Mouse (Mus musculus) neural tube, embryonic 11.5 days (tissue): ENCODE results near the gene Dlk2. TPM values are rescaled to one million over a fixed set of nuclear protein-coding genes. Genes with fewer than 3 reads are reported as not detected.
A peak's percentile ranks its signal among the peaks of the same experiment; 100 is the strongest.

Experiments used
- ATAC-seq: fragments of 200-750 bp; cut with Nextera tagmentation; 2 replicates; pipeline ENCODE4 v1.8.0; 2017; ENCODE audit warnings: moderate number of reproducible peaks, mild to moderate bottlenecking, moderate TSS enrichment, moderate library complexity; ENCODE audit not compliant: insufficient read depth, low FRiP score, low TSS enrichment
- DNase-seq: peaks from one replicate; pipeline ENCODE4 v3.0.0-alpha.2; 2015; ENCODE audit warnings: low spot score
- H3K27ac ChIP-seq: fragments of 300-500 bp; sonication (generic); 2 replicates; pipeline ENCODE4 v1.5.1; 2014; ENCODE audit warnings: low read depth, mild to moderate bottlenecking, low read length
- H3K27me3 ChIP-seq: fragments of 300-500 bp; sonication (generic); 2 replicates; pipeline ENCODE4 v1.6.1; 2014; ENCODE audit warnings: mild to moderate bottlenecking, low read length, mixed read lengths; ENCODE audit not compliant: control insufficient read depth, insufficient read depth
- H3K36me3 ChIP-seq: fragments of 300-500 bp; sonication (generic); 2 replicates; pipeline ENCODE4 v1.6.1; 2014; ENCODE audit warnings: mild to moderate bottlenecking, low read length, moderate library complexity, mixed read lengths; ENCODE audit not compliant: control insufficient read depth, insufficient read depth
- H3K4me1 ChIP-seq: fragments of 300-500 bp; sonication (generic); 2 replicates; pipeline ENCODE4 v1.6.1; 2014; ENCODE audit warnings: low read length, mixed read lengths; ENCODE audit not compliant: control insufficient read depth, insufficient read depth
- H3K4me2 ChIP-seq: fragments of 300-500 bp; sonication (generic); 2 replicates; pipeline ENCODE4 v1.6.1; 2014; ENCODE audit warnings: low read depth, mild to moderate bottlenecking, moderate library complexity
- H3K4me3 ChIP-seq: fragments of 300-500 bp; sonication (generic); 2 replicates; pipeline ENCODE4 v1.5.1; 2014; ENCODE audit warnings: low read depth, low read length
- H3K9ac ChIP-seq: fragments of 300-500 bp; sonication (generic); 2 replicates; pipeline ENCODE4 v1.6.1; 2014; ENCODE audit warnings: mild to moderate bottlenecking, low read length
- H3K9me3 ChIP-seq: fragments of 300-500 bp; sonication (generic); 2 replicates; pipeline ENCODE4 v1.6.1; 2016; ENCODE audit warnings: low read length; ENCODE audit not compliant: control insufficient read depth
- WGBS: fragments of 180-500 bp; shearing (Covaris S2); extraction: QIAGEN DNeasy Blood & Tissue Kit; methylation state at CpG from one replicate; pipeline ENCODE4 v1.1.7; 2014; 5-methylcytosine and 5-hydroxymethylcytosine counted together
- polyA plus RNA-seq: library from polyadenylated mRNA; unstranded; fragments of >200 nt; fragmentation: Nextera tagmentation; extraction: Ambion mirVana; gene quantifications from 2 replicates; pipeline ENCODE4 v1.2.1, GENCODE M21; 2014

Gene Dlk2
- polyA plus RNA-seq: 1.1 and 1.3 TPM in 2 replicates

GRCm38 (mm10) chr17:46297364-46298219, at the start of gene Dlk2:
Dlk2 (plus strand) TSS chr17:46297421.
- no peaks in the 10 kb centered on the region for H3K9me3 ChIP-seq
- ATAC-seq (0 out of 2 replicates have a peak, but pooled peaks have one; percentile 27), DNase-seq (no peak)
- H3K27me3 ChIP-seq: peaks cover 47% of the 10 kb centered on the region
- peak within 1 kb of the TSS; percentile 99 for H3K4me2 ChIP-seq
- H3K36me3 ChIP-seq: no peaks in the 10 kb centered on the region
- H3K27ac ChIP-seq: no peak within 1 kb of the TSS
- H3K4me1 ChIP-seq: peaks cover 6% of the 10 kb centered on the region; the same call in 1 of the 2 replicates
- peak within 1 kb of the TSS; percentile 53 for H3K9ac ChIP-seq
- peak within 1 kb of the TSS; percentile 47 for H3K4me3 ChIP-seq
- WGBS: under 1% methylated on average over 52 of the region's 86 CpGs

GRCm38 (mm10) chr17:46247512-46248188, 49.6 kb upstream of the Dlk2 start, which contains the start of the genes Polr1c and Yipf3:
Polr1c (minus strand) TSS chr17:46248054.
Yipf3 (plus strand) TSS chr17:46248080.
- 0 out of 2 replicates have a peak within 1 kb of the TSS, but pooled peaks have one; percentile 34 for H3K27ac ChIP-seq
- H3K36me3 ChIP-seq: peaks cover 26% of the 10 kb centered on the region
- peak within 1 kb of the TSS; percentile 86 for H3K9ac ChIP-seq
- ATAC-seq: peak; percentile 88
- DNase-seq: peak; percentile 96
- no peaks in the 10 kb centered on the region for H3K9me3 ChIP-seq
- under 1% methylated on average over 52 of the region's 53 CpGs for WGBS
- peak within 1 kb of the TSS; percentile 84 for H3K4me2 ChIP-seq
- no peaks in the 10 kb centered on the region for H3K27me3 ChIP-seq
- peak within 1 kb of the TSS; percentile 98 for H3K4me3 ChIP-seq
- H3K4me1 ChIP-seq: peaks cover 14% of the 10 kb centered on the region

GRCm38 (mm10) chr17:46248189-46248522, 49.1 kb upstream of the Dlk2 start:
- peak overlapping the region; percentile 86 for H3K9ac ChIP-seq
- H3K4me2 ChIP-seq: peak overlapping the region; percentile 84
- ATAC-seq (0 out of 2 replicates have a peak, but pooled peaks have one; percentile 38), DNase-seq (no peak)
- H3K36me3 ChIP-seq: peaks cover 23% of the 10 kb centered on the region
- H3K4me1 ChIP-seq: peaks cover 14% of the 10 kb centered on the region
- under 1% methylated on average over 37 of the region's 37 CpGs for WGBS
- no peaks in the 10 kb centered on the region for H3K27me3 ChIP-seq
- H3K9me3 ChIP-seq: no peaks in the 10 kb centered on the region
- H3K4me3 ChIP-seq: peak overlapping the region; percentile 98
- 0 out of 2 replicates have a peak overlapping the region, but pooled peaks have one; percentile 27 for H3K27ac ChIP-seq

- no peak for ATAC-seq
- 83% methylated on average over 7 of the region's 7 CpGs for WGBS
Observed at GRCm38 (mm10) chr17:46251174-46251573, 46.0 kb upstream of the Dlk2 start.

GRCm38 (mm10) chr17:46252571-46253451, 44.4 kb upstream of the Dlk2 start:
- no peak for ATAC-seq
- H3K4me3 ChIP-seq: peak overlapping the region; percentile 63
- WGBS: 60% methylated on average over 14 of the region's 14 CpGs

More at GRCm38 (mm10) chr17:46251174-46251573, 46.0 kb upstream of the Dlk2 start:
- no peak for DNase-seq
- Histone ChIP-seq H3K27ac (no peak overlapping the region), H3K9ac (no peak overlapping the region), H3K4me2 (no peak overlapping the region), H3K9me3 (no peaks in the 10 kb centered on the region), H3K27me3 (peaks cover 11% of the 10 kb centered on the region), H3K4me1 (peaks cover 21% of the 10 kb centered on the region), H3K4me3 (no peak overlapping the region), H3K36me3 (peaks cover 11% of the 10 kb centered on the region)

GRCm38 (mm10) chr17:46253452-46254084, 43.7 kb upstream of the Dlk2 start, which contains the start of gene Lrrc73:
Lrrc73 (plus strand) TSS chr17:46253531.
- Histone ChIP-seq H3K36me3 (peaks cover 15% of the 10 kb centered on the region), H3K4me3 (peak within 1 kb of the TSS; percentile 63), H3K4me1 (peaks cover 13% of the 10 kb centered on the region), H3K27ac (0 out of 2 replicates have a peak within 1 kb of the TSS, but pooled peaks have one; percentile 20), H3K27me3 (peaks cover 11% of the 10 kb centered on the region), H3K9me3 (0 out of 2 replicates have a peak, but pooled peaks cover 2% of the 10 kb centered on the region), H3K9ac (peak within 1 kb of the TSS; percentile 67), H3K4me2 (peak within 1 kb of the TSS; percentile 97)
- DNase-seq: peak; percentile 93
- 3% methylated on average over 38 of the region's 48 CpGs for WGBS
- ATAC-seq: peak; percentile 85

More at GRCm38 (mm10) chr17:46252571-46253451, 44.4 kb upstream of the Dlk2 start:
- Histone ChIP-seq H3K4me1 (peaks cover 13% of the 10 kb centered on the region), H3K4me2 (peak overlapping the region; percentile 97), H3K36me3 (peaks cover 11% of the 10 kb centered on the region), H3K27me3 (peaks cover 11% of the 10 kb centered on the region), H3K9me3 (0 out of 2 replicates have a peak, but pooled peaks cover 2% of the 10 kb centered on the region), H3K27ac (no peak overlapping the region), H3K9ac (peak overlapping the region; percentile 67; the same call in 1 of the 2 replicates)
- peak; percentile 44 for DNase-seq

GRCm38 (mm10) chr17:46254106-46254505, 43.1 kb upstream of the Dlk2 start:
- H3K4me2 ChIP-seq: peak overlapping the region; percentile 97
- H3K4me1 ChIP-seq: peaks cover 8% of the 10 kb centered on the region
- DNase-seq (peak; percentile 54), ATAC-seq (peak; percentile 24; the same call in 1 of the 2 replicates)
- H3K9me3 ChIP-seq: 0 out of 2 replicates have a peak, but pooled peaks cover 2% of the 10 kb centered on the region
- WGBS: under 1% methylated on average over 48 of the region's 54 CpGs
- H3K9ac ChIP-seq: peak overlapping the region; percentile 67
- H3K36me3 ChIP-seq: peaks cover 15% of the 10 kb centered on the region
- peak overlapping the region; percentile 63 for H3K4me3 ChIP-seq
- peaks cover 11% of the 10 kb centered on the region for H3K27me3 ChIP-seq
- H3K27ac ChIP-seq: 0 out of 2 replicates have a peak overlapping the region, but pooled peaks have one; percentile 20
